Mouse (Mus musculus): ENCODE results near the gene Sox12. TPM values are rescaled to one million over a fixed set of nuclear protein-coding genes. Genes with fewer than 3 reads are reported as not detected.
"Not testable (repeated sequence)": the region's sequence is repeated elsewhere in the genome, so short reads cannot be mapped to it uniquely, and the experiment has no call there.

Gene Sox12
- polyA plus RNA-seq, 1 experiment from 2014 or later: 6.6 TPM

- no peak overlapping the region for H3K4me3 ChIP-seq
- no peaks in the 10 kb centered on the region for H3K36me3 ChIP-seq
- H3K9ac ChIP-seq: no peak overlapping the region
- H3K4me1 ChIP-seq: peaks cover 16% of the 10 kb centered on the region
- no peak for ATAC-seq (ENCODE audit: insufficient number of reproducible peaks, low FRiP score, low TSS enrichment, low read depth)
- peaks cover 27% of the 10 kb centered on the region for H3K27me3 ChIP-seq
- no peaks in the 10 kb centered on the region for H3K9me3 ChIP-seq
- WGBS: 56% methylated on average over 4 of the region's 4 CpGs
- no peak overlapping the region for H3K4me2 ChIP-seq
- H3K27ac ChIP-seq: no peak overlapping the region
Measured at GRCm38 (mm10) chr2:152372661-152373060, 25.2 kb downstream of the Sox12 start.

GRCm38 (mm10) chr2:152372104-152372503, 25.8 kb downstream of the Sox12 start:
- WGBS: 80% methylated on average over 7 of the region's 7 CpGs
- H3K27me3 ChIP-seq: peaks cover 26% of the 10 kb centered on the region
- H3K27ac ChIP-seq: no peak overlapping the region
- H3K4me1 ChIP-seq: peaks cover 16% of the 10 kb centered on the region
- no peaks in the 10 kb centered on the region for H3K36me3 ChIP-seq
- H3K9ac ChIP-seq: no peak overlapping the region
- no peak overlapping the region for H3K4me2 ChIP-seq
- ATAC-seq (ENCODE audit: insufficient number of reproducible peaks, low FRiP score, low TSS enrichment, low read depth): no peak
- no peak overlapping the region for H3K4me3 ChIP-seq
- H3K9me3 ChIP-seq: no peaks in the 10 kb centered on the region

DNA sequence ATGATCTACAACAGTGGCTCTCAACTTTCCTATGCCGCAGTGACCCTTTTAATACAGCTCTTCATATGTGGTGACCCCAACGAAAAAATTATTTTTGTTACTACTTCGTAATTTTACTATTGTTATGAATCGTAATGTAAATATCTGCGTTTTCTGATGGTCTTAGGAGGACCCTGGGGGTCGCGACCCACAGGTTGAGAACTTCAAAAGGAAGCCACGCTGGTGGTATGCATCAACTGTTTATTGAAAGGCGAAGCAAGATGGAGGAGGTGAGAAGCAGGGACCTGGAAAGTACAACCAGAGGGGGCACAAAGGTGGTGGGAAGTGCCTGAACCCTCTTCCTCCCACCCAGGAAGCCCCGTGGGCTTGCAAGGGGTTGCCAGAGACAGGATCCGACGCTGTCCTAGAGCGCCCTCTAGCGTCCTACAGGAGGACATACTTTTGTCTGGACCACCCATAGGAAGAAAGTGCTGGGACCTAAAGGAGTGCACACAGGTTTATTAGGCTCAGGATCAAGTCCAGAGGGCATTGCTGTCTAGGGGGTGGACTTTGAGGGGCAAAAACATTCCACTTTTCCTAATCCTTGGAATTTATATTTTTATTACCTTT, 29.2 kb downstream of the Sox12 start:
- Histone ChIP-seq H3K4me1 (peaks cover 6% of the 10 kb centered on the region; the same call in 1 of the 2 replicates), H3K9ac (no peak overlapping the region), H3K4me3 (no peak overlapping the region), H3K27me3 (0 out of 2 replicates have a peak, but pooled peaks cover 4% of the 10 kb centered on the region), H3K27ac (no peak overlapping the region), H3K36me3 (no peaks in the 10 kb centered on the region), H3K9me3 (no peaks in the 10 kb centered on the region), H3K4me2 (0 out of 2 replicates have a peak overlapping the region, but pooled peaks have one; percentile 25)
- WGBS: 31% methylated on average over 14 of the region's 14 CpGs
- no peak for ATAC-seq (ENCODE audit: insufficient number of reproducible peaks, low FRiP score, low TSS enrichment, low read depth)

DNA sequence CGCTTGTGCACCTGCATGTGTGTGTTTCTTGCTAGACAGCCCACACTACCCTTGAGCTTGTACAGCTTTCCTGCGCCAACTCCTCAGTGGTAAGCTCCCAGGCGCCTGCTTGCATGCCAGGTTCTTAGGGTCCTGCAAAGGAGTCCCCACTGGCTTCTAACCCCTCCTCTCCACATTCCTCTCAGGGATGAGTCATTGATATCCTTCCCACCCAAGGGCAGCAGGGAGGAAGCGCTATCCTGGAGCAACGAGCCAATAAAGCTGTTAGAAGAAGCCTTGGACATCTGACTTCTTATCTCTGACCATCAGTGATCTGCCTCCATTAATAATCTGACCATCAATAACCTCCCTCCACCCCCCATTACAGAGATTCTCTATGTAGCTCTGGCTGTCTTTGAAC, 29.9 kb downstream of the Sox12 start:
- no peak overlapping the region for H3K9ac ChIP-seq
- no peak overlapping the region for H3K27ac ChIP-seq
- no peak for ATAC-seq (ENCODE audit: insufficient number of reproducible peaks, low FRiP score, low TSS enrichment, low read depth)
- no peak overlapping the region for H3K4me2 ChIP-seq
- H3K9me3 ChIP-seq: no peaks in the 10 kb centered on the region
- 68% methylated on average over 5 of the region's 5 CpGs for WGBS
- peaks cover 9% of the 10 kb centered on the region; the same call in 1 of the 2 replicates for H3K4me1 ChIP-seq
- no peaks in the 10 kb centered on the region for H3K36me3 ChIP-seq
- H3K4me3 ChIP-seq: no peak overlapping the region
- H3K27me3 ChIP-seq: 0 out of 2 replicates have a peak, but pooled peaks cover 4% of the 10 kb centered on the region

DNA sequence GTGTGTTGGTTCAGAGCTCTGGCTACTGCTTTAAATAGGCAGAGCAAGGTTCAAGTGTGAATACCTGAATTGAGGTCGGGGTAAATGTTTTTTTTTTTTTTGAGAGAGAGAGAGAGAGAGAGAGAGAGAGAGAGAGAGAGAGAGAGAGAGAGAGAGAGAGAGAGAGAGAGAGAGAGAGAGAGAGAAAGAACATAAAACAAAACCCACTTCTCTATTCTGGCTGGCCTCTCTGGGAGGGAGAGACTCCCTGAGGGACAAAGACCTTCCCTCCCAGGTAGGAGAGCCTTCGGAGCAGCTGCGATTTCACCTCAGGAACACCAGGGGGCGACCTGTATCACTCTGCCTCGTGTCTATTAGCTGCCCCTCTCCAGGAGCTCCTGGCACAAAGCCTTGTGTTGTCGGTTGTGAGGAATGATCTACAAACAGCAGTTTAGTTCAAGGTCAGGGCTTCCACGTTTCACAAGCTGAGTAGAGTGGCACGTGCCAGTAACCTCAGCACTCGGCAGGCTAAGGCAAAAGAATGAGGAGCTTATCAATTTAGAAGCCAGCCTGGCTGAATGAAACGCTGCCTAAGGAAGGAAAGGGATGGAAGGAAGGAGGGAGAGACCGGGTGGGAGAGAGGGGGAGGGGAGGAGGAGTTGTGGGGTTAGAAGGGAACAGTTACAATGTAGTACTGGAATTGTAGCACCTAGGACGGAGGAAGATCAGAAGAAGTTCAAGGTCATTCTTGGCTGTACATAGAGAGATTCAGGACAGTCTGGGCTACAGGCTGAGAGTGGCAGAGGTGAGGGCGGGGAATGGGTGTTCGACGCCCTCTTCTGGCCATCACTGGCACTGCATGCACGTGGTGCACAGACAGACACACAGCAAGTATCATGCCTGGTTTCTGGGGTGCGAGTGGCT, 34.4 kb downstream of the Sox12 start:
- Histone ChIP-seq H3K36me3 (no peaks in the 10 kb centered on the region), H3K4me2 (peak overlapping the region; percentile 47), H3K9ac (no peak overlapping the region), H3K4me1 (peaks cover 7% of the 10 kb centered on the region; the same call in 1 of the 2 replicates), H3K27ac (no peak overlapping the region), H3K4me3 (peak overlapping the region; percentile 23), H3K9me3 (no peaks in the 10 kb centered on the region), H3K27me3 (no peaks in the 10 kb centered on the region)
- peak; percentile 36; the same call in 1 of the 2 replicates for ATAC-seq (ENCODE audit: insufficient number of reproducible peaks, low FRiP score, low TSS enrichment, low read depth)
- WGBS: 10% methylated on average over 17 of the region's 17 CpGs

DNA sequence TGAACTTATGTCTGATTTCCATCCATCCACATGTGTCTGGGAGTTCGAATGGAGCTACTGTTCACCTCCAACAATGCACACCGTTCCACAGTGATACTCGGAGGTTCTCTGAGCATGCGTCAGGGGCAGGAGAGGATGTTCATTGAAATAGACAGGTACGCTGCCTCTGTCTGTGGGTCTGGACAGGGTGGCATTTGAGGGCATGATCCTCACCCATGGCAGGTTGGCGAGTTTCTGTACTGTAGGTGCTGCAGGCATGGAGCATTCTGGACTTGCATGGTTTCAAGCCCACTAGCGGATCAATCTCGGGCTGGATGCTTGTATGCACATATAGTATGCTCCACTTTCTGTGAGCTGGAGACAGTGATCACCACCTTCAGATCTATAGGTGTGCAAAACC, 36.7 kb downstream of the Sox12 start:
- ATAC-seq (ENCODE audit: insufficient number of reproducible peaks, low FRiP score, low TSS enrichment, low read depth): no peak
- H3K4me1 ChIP-seq: peaks cover 7% of the 10 kb centered on the region; the same call in 1 of the 2 replicates
- 86% methylated on average over 8 of the region's 8 CpGs for WGBS

DNA sequence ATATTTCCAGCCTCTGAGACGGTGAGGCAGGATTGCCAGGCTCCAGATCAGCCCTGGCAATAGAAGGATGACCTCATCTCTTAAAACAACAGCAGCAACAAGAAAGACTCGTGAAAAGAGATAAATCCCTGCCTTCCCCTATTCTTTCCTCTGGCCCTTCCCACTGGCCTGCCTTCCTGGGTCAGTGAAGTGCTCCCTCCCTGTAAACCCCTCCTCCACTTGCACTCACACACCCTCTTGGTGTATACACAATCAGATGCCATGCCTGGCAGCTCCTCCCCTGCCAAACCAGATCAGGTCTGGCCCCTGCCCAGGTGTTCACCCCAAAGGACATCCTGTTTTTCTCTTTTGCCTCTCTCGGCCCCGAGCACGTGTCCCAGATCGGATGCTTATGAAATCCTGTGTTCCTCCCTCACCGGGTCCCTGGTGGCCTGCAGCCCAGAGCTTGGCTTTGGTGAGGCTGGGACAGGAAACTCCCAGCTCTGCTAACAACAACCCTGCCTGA, 37.5 kb downstream of the Sox12 start:
- ATAC-seq (ENCODE audit: insufficient number of reproducible peaks, low FRiP score, low TSS enrichment, low read depth): no peak
- no peak overlapping the region for H3K9ac ChIP-seq
- no peaks in the 10 kb centered on the region for H3K9me3 ChIP-seq
- peaks cover 7% of the 10 kb centered on the region; the same call in 1 of the 2 replicates for H3K4me1 ChIP-seq
- no peak overlapping the region for H3K4me2 ChIP-seq
- H3K27ac ChIP-seq: no peak overlapping the region
- H3K27me3 ChIP-seq: no peaks in the 10 kb centered on the region
- H3K36me3 ChIP-seq: no peaks in the 10 kb centered on the region
- H3K4me3 ChIP-seq: no peak overlapping the region
- 33% methylated on average over 7 of the region's 7 CpGs for WGBS

More for the DNA sequence above, 36.7 kb downstream of the Sox12 start:
- no peak overlapping the region for H3K4me2 ChIP-seq
- no peak overlapping the region for H3K9ac ChIP-seq
- no peaks in the 10 kb centered on the region for H3K27me3 ChIP-seq
- no peak overlapping the region for H3K4me3 ChIP-seq
- no peaks in the 10 kb centered on the region for H3K36me3 ChIP-seq
- no peaks in the 10 kb centered on the region for H3K9me3 ChIP-seq
- no peak overlapping the region for H3K27ac ChIP-seq

GRCm38 (mm10) chr2:152359616-152360015, 38.2 kb downstream of the Sox12 start:
- no peaks in the 10 kb centered on the region for H3K9me3 ChIP-seq
- H3K4me3 ChIP-seq: no peak overlapping the region
- no peaks in the 10 kb centered on the region for H3K36me3 ChIP-seq
- H3K4me1 ChIP-seq: peaks cover 7% of the 10 kb centered on the region; the same call in 1 of the 2 replicates
- no peaks in the 10 kb centered on the region for H3K27me3 ChIP-seq
- no peak for ATAC-seq (ENCODE audit: insufficient number of reproducible peaks, low FRiP score, low TSS enrichment, low read depth)
- no peak overlapping the region for H3K27ac ChIP-seq
- WGBS: 66% methylated on average over 5 of the region's 5 CpGs
- no peak overlapping the region for H3K9ac ChIP-seq
- H3K4me2 ChIP-seq: no peak overlapping the region

DNA sequence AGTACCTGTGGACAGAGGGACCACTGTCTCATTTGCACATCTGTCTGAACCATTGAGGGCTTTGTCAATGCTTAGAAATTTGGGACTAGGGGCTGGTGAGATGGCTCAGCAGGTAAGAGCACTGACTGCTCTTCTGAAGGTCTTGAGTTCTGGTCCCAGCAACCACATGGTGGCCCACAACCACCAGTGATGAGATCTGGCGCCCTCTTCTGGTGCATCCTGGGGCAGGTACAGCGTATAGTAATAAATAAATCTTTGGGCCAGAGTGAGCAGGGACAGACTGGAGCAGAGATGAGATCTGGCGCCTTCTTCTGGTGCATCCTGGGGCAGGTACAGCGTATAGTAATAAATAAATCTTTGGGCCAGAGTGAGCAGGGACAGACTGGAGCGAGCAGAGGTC, 38.9 kb downstream of the Sox12 start:
- not testable (repeated sequence) for H3K4me1 ChIP-seq; H3K9ac ChIP-seq; H3K36me3 ChIP-seq; H3K9me3 ChIP-seq; H3K27me3 ChIP-seq; H3K4me2 ChIP-seq; H3K4me3 ChIP-seq; H3K27ac ChIP-seq; ATAC-seq (ENCODE audit: insufficient number of reproducible peaks, low FRiP score, low TSS enrichment, low read depth)
- 77% methylated on average over 5 of the region's 5 CpGs for WGBS

DNA sequence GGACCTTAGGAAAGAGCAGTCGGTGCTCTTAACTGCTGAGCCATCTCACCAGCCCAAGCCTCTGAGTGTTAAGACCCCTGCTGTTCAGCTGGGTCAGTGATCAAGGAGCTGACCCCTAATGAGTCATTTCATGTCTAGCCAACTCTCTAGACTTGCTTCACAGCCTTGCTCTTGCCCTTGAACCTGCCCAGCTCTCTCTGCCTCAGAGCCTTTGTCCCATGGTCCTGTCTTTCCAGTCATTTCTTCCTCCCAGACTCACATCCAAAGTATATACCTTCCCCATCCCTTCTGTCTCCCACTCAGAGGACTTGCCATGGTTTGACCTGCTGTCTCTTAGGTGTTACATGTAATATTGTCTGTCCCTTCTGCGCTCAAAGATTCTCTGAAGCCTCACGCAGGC, 40.6 kb downstream of the Sox12 start:
- Histone ChIP-seq H3K27ac (no peak overlapping the region), H3K36me3 (no peaks in the 10 kb centered on the region), H3K9ac (no peak overlapping the region), H3K4me2 (no peak overlapping the region), H3K4me1 (no peaks in the 10 kb centered on the region), H3K27me3 (no peaks in the 10 kb centered on the region), H3K4me3 (no peak overlapping the region), H3K9me3 (no peaks in the 10 kb centered on the region)
- no peak for ATAC-seq (ENCODE audit: insufficient number of reproducible peaks, low FRiP score, low TSS enrichment, low read depth)
- 84% methylated on average over 3 of the region's 3 CpGs for WGBS

DNA sequence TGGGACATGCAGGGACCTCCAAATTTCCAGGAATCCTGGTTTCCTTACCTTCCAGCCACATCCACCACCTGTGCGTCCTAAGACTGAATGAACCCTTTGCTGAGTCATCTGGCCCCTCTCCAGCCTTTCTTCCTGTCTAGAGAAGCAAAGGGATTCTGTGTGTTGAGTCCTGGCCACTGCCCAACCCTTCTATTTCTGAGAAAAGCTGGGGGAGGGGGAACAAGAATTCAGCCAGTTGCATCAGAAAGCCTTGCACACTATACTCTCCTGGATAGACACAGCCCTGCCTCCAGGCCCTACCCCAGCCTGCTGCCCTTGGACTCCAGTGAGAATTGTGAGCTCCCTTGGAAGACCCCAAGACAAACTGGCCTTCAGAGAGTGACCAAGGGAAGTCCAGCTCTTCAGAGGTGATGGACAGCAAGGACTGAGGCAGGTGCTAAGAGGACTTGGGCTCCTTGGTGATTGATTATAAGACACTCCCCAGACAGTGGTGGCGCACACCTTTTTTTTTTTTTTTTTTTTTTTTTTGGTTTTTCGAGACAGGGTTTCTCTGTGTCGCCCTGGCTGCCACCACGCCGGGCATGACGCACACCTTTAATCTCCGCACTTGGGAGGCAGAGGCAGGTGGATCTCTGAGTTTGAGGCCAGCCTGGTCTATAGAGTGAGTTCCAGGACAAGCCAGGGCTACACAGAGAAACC, 47.9 kb downstream of the Sox12 start:
- no peak overlapping the region for H3K4me3 ChIP-seq
- 81% methylated on average over 8 of the region's 8 CpGs for WGBS
- no peaks in the 10 kb centered on the region for H3K36me3 ChIP-seq
- H3K27ac ChIP-seq: no peak overlapping the region
- no peaks in the 10 kb centered on the region for H3K9me3 ChIP-seq
- no peaks in the 10 kb centered on the region for H3K27me3 ChIP-seq
- H3K9ac ChIP-seq: no peak overlapping the region
- ATAC-seq (ENCODE audit: insufficient number of reproducible peaks, low FRiP score, low TSS enrichment, low read depth): no peak
- no peak overlapping the region for H3K4me2 ChIP-seq
- H3K4me1 ChIP-seq: peaks cover 5% of the 10 kb centered on the region; the same call in 1 of the 2 replicates

All from limb, embryonic 15.5 days (tissue).